Mouse (Mus musculus) adrenal gland (tissue): ENCODE results near the gene Rfk.

Experiments
- intact Hi-C: fragments of 180-260 bp; cut with DNase I; formaldehyde crosslinking; loops from one replicate; pipeline ENCODE4 v1.15.1; 2025

The Rfk gene

GRCm38 (mm10) chr19:17439476-17440189 is 45.8 kb downstream of the Rfk start:
- intact Hi-C loops = no loop called here

DNA sequence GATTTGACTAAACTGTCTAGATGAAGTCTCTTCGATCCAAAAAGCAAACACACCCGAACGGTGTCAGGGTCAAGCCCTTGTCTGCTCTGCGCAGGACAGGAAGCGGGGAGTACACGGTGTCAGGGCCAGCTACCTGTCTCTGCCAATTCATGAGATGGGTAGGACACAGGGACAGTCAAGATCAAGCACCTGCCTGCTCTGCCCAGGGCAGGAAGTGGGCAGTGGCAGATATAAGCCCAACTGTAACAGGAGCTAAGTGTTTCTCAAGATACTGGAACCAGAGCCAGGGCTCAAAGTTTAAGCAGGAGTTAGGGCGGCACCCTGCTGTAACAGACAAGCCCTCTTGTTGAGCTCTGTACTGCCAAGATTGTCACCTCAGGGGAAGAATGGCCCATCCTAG is 49.7 kb downstream of the Rfk start:
- intact Hi-C loops = no loop called here
